Mouse (Mus musculus): ENCODE measurements around the gene Dkk3.

The Dkk3 gene

DNA sequence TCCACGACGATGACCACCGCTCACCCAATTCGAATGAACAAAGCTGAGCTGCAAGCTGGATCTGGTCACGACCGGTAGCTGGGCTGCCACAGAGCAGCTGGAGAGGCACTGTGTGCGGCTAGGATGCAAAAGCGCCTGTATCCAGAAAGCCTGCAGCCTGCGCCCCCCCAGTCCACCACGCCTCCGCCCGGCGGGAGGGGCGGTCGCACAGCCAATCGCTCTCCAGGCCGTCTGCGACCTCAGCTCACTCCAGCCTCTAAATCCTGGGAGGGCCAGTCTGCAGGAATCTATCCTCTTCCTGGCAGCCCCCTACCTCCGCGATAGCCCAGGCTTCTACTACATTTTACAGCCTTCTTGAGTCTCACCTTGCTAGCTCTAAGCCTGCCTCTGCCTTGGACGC lies at the start of gene Dkk3:
Dkk3 (minus strand) TSS at position 116 of the 400 bp plus-strand sequence.
- peak; percentile 19 for DNase-seq (ENCODE audit: low spot score)

- no peak for DNase-seq (ENCODE audit: low spot score)
Observed at GRCm38 (mm10) chr7:112207717-112208116, 48.9 kb upstream of the Dkk3 start.

- DNase-seq (ENCODE audit: low spot score): no peak
Observed at GRCm38 (mm10) chr7:112205513-112205912, 46.7 kb upstream of the Dkk3 start.

DNA sequence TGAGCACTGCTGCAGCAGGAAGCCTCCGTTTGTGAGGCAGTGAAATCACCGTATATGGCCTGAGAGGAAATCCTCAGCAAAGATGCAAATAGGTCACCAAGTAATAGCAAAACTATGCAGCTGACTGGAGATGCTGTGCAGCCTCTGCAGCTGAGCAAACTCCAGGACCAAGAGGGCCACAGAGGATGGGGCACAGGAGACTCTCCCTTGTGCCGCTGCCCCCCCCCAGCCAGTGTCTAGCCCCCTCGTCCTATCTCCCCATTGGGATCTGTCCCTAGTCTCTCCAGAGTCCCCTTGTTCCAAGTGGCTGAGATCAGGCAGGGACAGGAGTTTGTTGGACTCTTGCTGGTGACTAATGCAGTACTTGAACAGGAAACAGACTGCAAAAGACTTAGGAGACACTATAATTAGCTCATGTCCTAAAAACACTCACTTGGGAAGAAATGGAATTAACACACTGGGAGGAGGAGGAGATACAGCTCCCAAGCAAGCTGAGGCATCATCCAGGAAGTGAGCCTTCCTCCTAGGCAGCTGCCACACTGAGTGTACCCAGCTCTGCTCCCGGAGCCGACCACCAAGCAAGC lies 45.6 kb upstream of the Dkk3 start:
- DNase-seq (ENCODE audit: low spot score): no peak

DNA sequence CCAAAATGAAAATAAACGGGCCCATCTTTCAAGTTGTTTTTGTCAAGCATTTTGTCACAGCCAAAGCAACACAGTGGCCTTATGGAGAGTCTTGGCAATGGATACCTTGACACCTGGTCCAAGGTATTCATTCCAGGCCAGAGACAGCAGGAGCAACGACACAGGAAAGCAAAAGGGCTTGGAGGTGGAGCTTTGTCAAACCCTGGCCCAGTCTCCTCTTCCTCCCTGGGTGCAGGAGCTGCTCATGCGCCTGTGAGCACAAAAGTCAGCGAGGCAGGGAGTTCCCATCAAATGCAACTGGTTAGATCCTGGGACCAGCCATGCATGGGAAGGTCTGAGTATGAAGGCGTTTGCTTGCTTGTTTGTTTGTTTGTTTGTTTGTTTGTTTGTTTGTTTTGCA lies 45.1 kb upstream of the Dkk3 start:
- DNase-seq (ENCODE audit: low spot score): no peak

GRCm38 (mm10) chr7:112202843-112203242 lies 44.0 kb upstream of the Dkk3 start:
- no peak for DNase-seq (ENCODE audit: low spot score)

- no peak for DNase-seq (ENCODE audit: low spot score)
Observed at GRCm38 (mm10) chr7:112202194-112202593, 43.3 kb upstream of the Dkk3 start.

DNA sequence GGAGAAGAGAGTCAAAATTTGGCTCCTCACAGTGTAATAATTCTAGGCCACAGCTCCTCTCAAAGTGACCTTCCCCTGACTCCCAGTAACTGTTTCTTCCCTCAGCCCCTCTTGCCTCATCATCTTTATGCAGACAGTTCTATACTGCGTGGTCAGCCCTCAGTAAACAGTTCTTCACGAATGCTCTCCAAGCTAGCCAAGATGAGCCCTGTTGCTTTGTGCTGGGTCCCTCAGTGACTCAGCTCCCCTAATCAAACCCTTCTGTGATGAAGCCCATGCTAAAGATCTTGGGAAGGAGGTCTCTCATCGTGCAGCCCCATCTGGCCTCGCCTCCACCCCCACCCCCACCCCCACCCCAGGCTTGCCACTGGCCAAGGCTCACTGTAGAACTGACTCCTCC lies 41.9 kb upstream of the Dkk3 start:
- no peak for DNase-seq (ENCODE audit: low spot score)

GRCm38 (mm10) chr7:112199343-112199742 lies 40.5 kb upstream of the Dkk3 start:
- DNase-seq (ENCODE audit: low spot score): no peak

GRCm38 (mm10) chr7:112197461-112197860 lies 38.6 kb upstream of the Dkk3 start:
- DNase-seq (ENCODE audit: low spot score): no peak

GRCm38 (mm10) chr7:112194286-112194685 lies 35.4 kb upstream of the Dkk3 start:
- no peak for DNase-seq (ENCODE audit: low spot score)

DNA sequence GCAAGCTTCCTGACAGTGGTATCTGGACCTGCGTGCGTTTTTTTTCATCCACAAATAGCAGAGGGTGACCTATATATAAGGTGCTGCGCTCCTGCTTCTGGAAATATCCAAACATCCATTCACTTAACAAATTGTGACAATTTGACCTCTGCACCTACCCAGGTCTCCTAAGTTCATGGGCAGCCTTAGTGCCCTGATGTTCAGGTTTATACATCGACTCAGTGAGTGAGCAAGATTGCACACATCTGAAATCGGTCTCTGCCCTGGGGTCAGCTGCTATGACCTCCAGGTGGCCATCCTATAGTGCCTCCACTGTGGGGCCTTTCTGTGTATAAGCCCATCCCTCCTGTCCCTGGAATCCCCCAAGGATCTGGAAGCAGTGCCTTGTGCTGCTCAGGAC lies 33.9 kb upstream of the Dkk3 start:
- no peak for DNase-seq (ENCODE audit: low spot score)

DNA sequence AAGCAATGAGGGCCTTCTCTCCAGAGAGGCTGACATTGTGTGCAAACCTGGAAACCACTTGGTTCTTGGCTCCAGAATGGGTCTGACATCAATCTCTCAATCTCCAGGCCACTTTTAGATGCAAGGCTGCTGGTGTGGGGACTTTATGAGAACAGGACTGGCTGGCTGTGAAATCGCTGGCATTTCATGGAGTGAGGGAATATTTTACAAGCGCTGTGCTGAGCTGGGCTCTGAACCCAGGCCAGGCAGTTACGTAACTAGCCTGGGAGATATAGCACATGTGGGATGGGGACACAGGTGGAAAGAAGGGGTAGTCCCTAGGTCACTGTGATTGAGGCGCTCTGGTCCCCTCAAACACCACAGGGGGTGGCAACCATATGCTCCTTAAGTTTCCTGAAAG lies 33.4 kb upstream of the Dkk3 start:
- no peak for DNase-seq (ENCODE audit: low spot score)

GRCm38 (mm10) chr7:112187536-112188459 lies 28.9 kb upstream of the Dkk3 start:
- DNase-seq (ENCODE audit: low spot score): no peak

DNA sequence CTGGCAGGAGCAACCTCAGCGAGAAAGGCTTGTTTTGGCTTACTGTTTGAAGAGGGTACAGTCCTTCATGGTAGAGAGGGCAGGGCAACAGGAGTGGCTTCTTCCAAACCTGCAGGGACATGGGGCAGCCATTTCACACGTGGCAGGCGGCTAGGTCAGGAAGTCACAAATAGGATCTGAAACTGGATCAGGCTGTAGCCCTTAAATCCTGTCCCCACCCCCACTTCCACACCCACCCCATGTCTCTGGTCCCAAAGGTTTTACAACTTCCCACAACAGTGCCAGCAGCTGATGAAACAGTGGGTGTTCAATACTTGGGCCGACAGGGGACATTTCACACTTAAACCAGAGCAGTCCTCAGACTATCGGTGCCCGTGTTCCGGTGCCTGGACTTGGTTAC lies 28.0 kb upstream of the Dkk3 start:
- no peak for DNase-seq (ENCODE audit: low spot score)

DNA sequence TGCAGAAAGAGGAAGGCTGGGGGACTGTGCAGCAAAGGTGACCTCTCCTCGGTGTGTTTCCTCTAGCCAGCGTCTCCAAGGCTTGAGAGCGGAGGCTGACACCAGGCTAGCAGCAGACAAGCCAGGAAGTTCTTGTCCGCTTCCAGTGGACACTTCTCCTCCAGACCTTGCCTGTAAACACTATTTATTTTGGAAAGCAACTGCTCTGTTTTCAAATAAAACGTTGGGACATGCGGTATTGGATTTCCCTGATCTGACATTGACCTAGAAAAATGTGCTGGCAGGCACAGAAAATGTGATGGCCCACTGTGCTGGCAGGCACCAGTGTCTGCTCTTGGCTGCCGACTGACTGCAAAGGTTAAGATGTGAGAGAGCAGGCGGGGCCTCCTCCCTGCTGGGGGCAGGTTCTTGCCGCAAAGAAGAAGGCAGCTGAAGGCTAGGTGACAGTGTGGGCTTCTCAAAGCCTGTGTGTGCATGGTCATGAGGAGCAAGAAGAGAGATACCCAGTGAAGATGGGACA lies 26.4 kb upstream of the Dkk3 start:
- DNase-seq (ENCODE audit: low spot score): peak; percentile 46

DNA sequence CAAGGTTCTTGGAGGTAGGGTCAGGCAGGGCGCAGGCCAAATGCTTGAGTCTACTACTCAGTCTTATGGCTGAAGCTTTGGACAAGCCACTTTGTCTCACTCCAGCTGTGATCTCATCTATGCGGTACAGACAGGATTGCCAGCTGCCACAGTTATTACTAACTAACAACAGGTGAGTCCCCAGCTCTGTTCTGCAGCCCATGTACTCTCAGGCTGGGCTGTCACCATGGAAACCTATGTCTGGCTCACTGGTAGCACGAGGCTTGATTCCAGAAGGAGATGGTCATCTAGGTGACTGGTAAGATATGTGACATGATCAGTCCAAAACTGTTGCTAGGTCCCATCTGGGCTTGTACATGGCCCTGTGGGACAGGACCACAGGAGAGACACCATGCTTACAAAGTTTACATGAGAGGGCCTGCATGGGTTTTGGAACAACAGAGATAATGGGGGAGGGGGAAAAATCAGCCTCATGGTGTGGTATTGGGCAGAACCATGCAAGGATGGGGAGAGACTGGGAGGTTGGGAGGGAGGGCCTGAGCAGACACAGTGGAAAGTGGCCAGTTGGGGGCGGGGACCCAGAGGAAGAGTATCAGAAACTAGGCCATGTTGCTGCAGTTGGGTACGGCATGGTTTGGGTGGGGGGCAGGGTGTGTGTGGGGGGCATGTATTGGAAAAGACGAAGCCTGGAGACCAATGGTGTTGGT lies 25.8 kb upstream of the Dkk3 start:
- DNase-seq (ENCODE audit: low spot score): no peak

DNA sequence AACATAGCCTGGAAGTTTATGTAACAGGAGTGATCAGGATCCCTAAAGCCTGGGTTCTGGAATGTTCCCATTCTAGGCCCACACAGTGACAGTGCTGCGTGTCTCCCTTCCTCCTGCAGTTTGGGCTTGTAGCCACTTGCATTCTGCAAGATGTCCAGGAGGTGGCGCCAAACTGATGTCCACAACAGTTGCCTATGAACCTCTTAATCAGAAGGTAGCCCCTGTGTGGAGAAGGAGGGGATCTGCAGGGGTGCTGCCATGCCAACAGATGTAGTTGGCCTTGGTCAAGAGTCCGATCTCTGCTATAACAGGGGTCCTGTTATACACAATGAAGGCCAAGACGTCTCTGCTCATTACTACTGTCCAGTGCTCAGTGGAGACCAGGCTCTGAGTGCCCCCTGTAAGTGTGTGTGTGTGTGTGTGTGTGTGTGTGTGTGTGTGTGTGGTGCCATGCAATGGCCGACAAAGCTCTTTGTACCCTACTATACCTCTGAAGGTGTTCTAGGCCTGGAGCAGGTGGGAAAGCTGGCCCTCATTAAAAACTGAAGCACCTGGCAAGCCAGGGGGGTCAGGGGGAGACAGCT lies 24.5 kb upstream of the Dkk3 start:
- DNase-seq (ENCODE audit: low spot score): peak; percentile 63

DNA sequence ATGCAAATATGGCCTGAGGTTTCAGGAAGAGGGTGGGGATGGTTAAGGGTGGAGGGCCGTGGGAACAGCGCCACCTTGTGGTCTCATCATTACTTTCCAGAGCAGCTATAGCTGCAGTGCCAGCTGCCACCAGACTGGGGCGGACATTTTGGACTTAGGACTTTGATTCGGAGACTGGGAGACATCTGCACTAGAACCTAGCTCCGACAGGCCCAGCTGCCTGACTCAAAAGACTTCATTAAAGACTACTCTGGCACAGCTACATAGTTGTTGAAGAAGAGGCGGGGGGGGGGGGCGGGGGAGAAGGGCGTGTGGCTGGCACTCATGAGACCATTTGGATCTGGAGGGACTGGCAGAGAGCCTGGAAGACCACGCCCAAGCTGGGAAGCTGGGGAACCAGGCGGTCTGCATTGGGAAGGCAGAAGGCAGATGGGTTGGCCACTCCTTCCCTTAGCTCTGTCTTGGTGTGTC lies 21.4 kb upstream of the Dkk3 start:
- DNase-seq (ENCODE audit: low spot score): peak; percentile 59

DNA sequence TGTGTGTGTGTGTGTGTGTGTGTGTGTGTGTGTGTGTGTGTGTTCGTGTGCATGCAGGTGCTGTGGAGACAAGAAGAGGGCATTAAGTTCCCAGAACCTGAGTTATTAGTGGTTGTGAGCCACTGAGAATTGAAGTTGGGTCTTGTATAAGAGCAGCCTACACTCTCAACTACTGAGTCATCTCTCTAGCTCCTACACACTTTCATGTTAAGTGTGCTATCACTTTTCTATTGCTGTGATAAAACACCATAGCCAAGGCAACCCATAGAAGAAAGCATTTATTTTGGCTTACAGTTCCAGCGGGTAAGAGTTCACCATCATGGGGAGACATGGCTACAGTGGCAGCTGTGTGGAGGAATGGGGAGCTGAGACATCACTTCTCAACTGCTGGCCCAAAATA lies 17.8 kb upstream of the Dkk3 start:
- no peak for DNase-seq (ENCODE audit: low spot score)

- no peak for DNase-seq (ENCODE audit: low spot score)
Observed at GRCm38 (mm10) chr7:112172669-112173068, 13.8 kb upstream of the Dkk3 start.
